Mouse (Mus musculus) megakaryocyte, embryonic 14.5 days (primary cell): Measurements from ENCODE around the gene Mier1. TPM values are rescaled to one million over a fixed set of nuclear protein-coding genes. Genes with fewer than 3 reads are reported as not detected.

Source experiments
- H3K27me3 ChIP-seq: replicated peaks from 2 replicates; pipeline ENCODE3; 2012; ENCODE audit warnings: inconsistent platforms
- H3K36me3 ChIP-seq: replicated peaks from 2 replicates; pipeline ENCODE3; 2012; ENCODE audit warnings: low read length, inconsistent platforms, mixed read lengths
- H3K4me1 ChIP-seq: 2 replicates; pipeline ENCODE4 v1.6.1; 2012; ENCODE audit warnings: inconsistent platforms
- H3K4me3 ChIP-seq: replicated peaks from 2 replicates; pipeline ENCODE3; 2012; ENCODE audit warnings: moderate library complexity, mild to moderate bottlenecking, inconsistent platforms
- H3K9me3 ChIP-seq: 2 replicates; pipeline ENCODE4 v1.6.1; 2012; ENCODE audit warnings: inconsistent platforms
- FLI1 ChIP-seq: IDR thresholded peaks from 2 replicates; pipeline ENCODE4 v1.6.1; 2012; ENCODE audit warnings: low read length, inconsistent platforms, mixed read lengths
- GATA1 ChIP-seq: IDR thresholded peaks from 3 replicates; pipeline ENCODE4 v1.6.1; 2012; ENCODE audit warnings: mixed read lengths, low read length, inconsistent platforms, borderline replicate concordance
- polyA plus RNA-seq: library from polyadenylated mRNA; stranded (reverse); fragments of >175 nt; gene quantifications from 2 replicates; pipeline ENCODE4 v1.2.3, GENCODE M21; 2012; ENCODE audit warnings: low replicate concordance; ENCODE audit not compliant: insufficient read depth

Mier1 gene
- polyA plus RNA-seq, 1 experiment = 2.3 TPM

- H3K36me3 ChIP-seq = peaks cover 87% of the 10 kb centered on the region
- H3K4me3 ChIP-seq = no peak overlapping the region
- TF ChIP-seq GATA1 = no peak
- H3K4me1 ChIP-seq = peaks cover 66% of the 10 kb centered on the region
- H3K27me3 ChIP-seq = no peaks in the 10 kb centered on the region
- peaks cover 3% of the 10 kb centered on the region; the same call in 1 of the 2 replicates for H3K9me3 ChIP-seq
These were observed 74.8 kb downstream of the Mier1 start for GRCm38 (mm10) chr4:103188786-103189640.

GRCm38 (mm10) chr4:103192421-103192820 is 78.2 kb downstream of the Mier1 start:
- peaks cover 3% of the 10 kb centered on the region; the same call in 1 of the 2 replicates for H3K9me3 ChIP-seq
- peaks cover 62% of the 10 kb centered on the region for H3K4me1 ChIP-seq
- TF ChIP-seq GATA1 (no peak), FLI1 (no peak)
- peaks cover 91% of the 10 kb centered on the region for H3K36me3 ChIP-seq
- H3K4me3 ChIP-seq = no peak overlapping the region
- no peaks in the 10 kb centered on the region for H3K27me3 ChIP-seq

GRCm38 (mm10) chr4:103197401-103197800 is 83.2 kb downstream of the Mier1 start:
- peaks cover 92% of the 10 kb centered on the region for H3K36me3 ChIP-seq

GRCm38 (mm10) chr4:103199086-103199485 is 84.9 kb downstream of the Mier1 start:
- no peaks in the 10 kb centered on the region for H3K9me3 ChIP-seq
- H3K36me3 ChIP-seq = peaks cover 86% of the 10 kb centered on the region
- no peak overlapping the region for H3K4me3 ChIP-seq

More at GRCm38 (mm10) chr4:103197401-103197800, 83.2 kb downstream of the Mier1 start:
- TF ChIP-seq FLI1 = no peak
- no peak for TF ChIP-seq GATA1
- H3K27me3 ChIP-seq = no peaks in the 10 kb centered on the region
- no peak overlapping the region for H3K4me3 ChIP-seq
- no peaks in the 10 kb centered on the region for H3K9me3 ChIP-seq
- peaks cover 22% of the 10 kb centered on the region for H3K4me1 ChIP-seq

GRCm38 (mm10) chr4:103200046-103200445 is 85.9 kb downstream of the Mier1 start:
- H3K36me3 ChIP-seq = peaks cover 86% of the 10 kb centered on the region
- no peak for TF ChIP-seq FLI1
- TF ChIP-seq GATA1 = no peak

More at GRCm38 (mm10) chr4:103199086-103199485, 84.9 kb downstream of the Mier1 start:
- H3K27me3 ChIP-seq = no peaks in the 10 kb centered on the region
- TF ChIP-seq FLI1 (no peak), GATA1 (no peak)
- H3K4me1 ChIP-seq = peaks cover 13% of the 10 kb centered on the region; the same call in 1 of the 2 replicates

GRCm38 (mm10) chr4:103203646-103204045 is 89.5 kb downstream of the Mier1 start:
- no peaks in the 10 kb centered on the region for H3K9me3 ChIP-seq
- peaks cover 86% of the 10 kb centered on the region for H3K36me3 ChIP-seq
- no peak overlapping the region for H3K4me3 ChIP-seq
- H3K27me3 ChIP-seq = no peaks in the 10 kb centered on the region
- TF ChIP-seq GATA1 = no peak
- no peak for TF ChIP-seq FLI1
- peaks cover 8% of the 10 kb centered on the region for H3K4me1 ChIP-seq

More at GRCm38 (mm10) chr4:103200046-103200445, 85.9 kb downstream of the Mier1 start:
- Histone ChIP-seq H3K4me3 (no peak overlapping the region), H3K9me3 (no peaks in the 10 kb centered on the region), H3K4me1 (peaks cover 17% of the 10 kb centered on the region), H3K27me3 (no peaks in the 10 kb centered on the region)

GRCm38 (mm10) chr4:103208553-103208952 is 94.4 kb downstream of the Mier1 start:
- Histone ChIP-seq H3K9me3 (no peaks in the 10 kb centered on the region), H3K4me1 (peaks cover 20% of the 10 kb centered on the region), H3K4me3 (no peak overlapping the region), H3K27me3 (no peaks in the 10 kb centered on the region), H3K36me3 (peaks cover 82% of the 10 kb centered on the region)
- TF ChIP-seq GATA1 = no peak
- no peak for TF ChIP-seq FLI1

- H3K36me3 ChIP-seq = peaks cover 35% of the 10 kb centered on the region
- H3K27me3 ChIP-seq = no peaks in the 10 kb centered on the region
- TF ChIP-seq FLI1 (no peak), GATA1 (no peak)
- no peaks in the 10 kb centered on the region for H3K9me3 ChIP-seq
- peaks cover 40% of the 10 kb centered on the region for H3K4me1 ChIP-seq
- peak overlapping the region; percentile 98 for H3K4me3 ChIP-seq
These were observed 99.8 kb downstream of the Mier1 start for GRCm38 (mm10) chr4:103213859-103214497.

GRCm38 (mm10) chr4:103214498-103214924 is 100.3 kb downstream of the Mier1 start:
- peak overlapping the region; percentile 98 for H3K4me3 ChIP-seq
- no peaks in the 10 kb centered on the region for H3K9me3 ChIP-seq
- no peak for TF ChIP-seq GATA1
- no peak for TF ChIP-seq FLI1
- peaks cover 40% of the 10 kb centered on the region for H3K4me1 ChIP-seq
- no peaks in the 10 kb centered on the region for H3K27me3 ChIP-seq
- peaks cover 29% of the 10 kb centered on the region for H3K36me3 ChIP-seq

Other genes with a start within 250 kb of the Mier1 start
- gene Tctex1d1, start 135.8 kb upstream of the Mier1 start, polyA plus RNA-seq = not detected in 2 replicates
- gene Insl5, start 87.5 kb upstream of the Mier1 start, polyA plus RNA-seq = not detected in 2 replicates
- 0.43 and 0.47 TPM in 2 replicates for gene Wdr78, start 165 bp downstream of the Mier1 start, polyA plus RNA-seq
- 1.4 and 5.9 TPM in 2 replicates for gene Slc35d1, start 100.8 kb downstream of the Mier1 start, polyA plus RNA-seq
- gene 4921539E11Rik, start 176.5 kb downstream of the Mier1 start, polyA plus RNA-seq = not detected in 2 replicates
- 0.55 TPM in 1 of 2 replicates, not detected in the other for gene Oma1, start 199.4 kb downstream of the Mier1 start, polyA plus RNA-seq